Mouse (Mus musculus) ES-E14 (cell line): ENCODE data around the gene Serp1. TPM values are rescaled to one million over a fixed set of nuclear protein-coding genes. Genes with fewer than 3 reads are reported as not detected.

Experiments
- DNase-seq: peaks from one replicate; pipeline ENCODE4 v3.0.0-alpha.2; 2013; ENCODE audit warnings: low read depth, low spot score
- H3K27ac ChIP-seq: 2 replicates; pipeline ENCODE4 v1.5.1; 2012; ENCODE audit warnings: low read depth, mild to moderate bottlenecking, low read length, moderate library complexity, mixed read lengths; ENCODE audit not compliant: poor library complexity, insufficient read depth, severe bottlenecking
- H3K36me3 ChIP-seq: 2 replicates; pipeline ENCODE4 v1.6.1; 2012; ENCODE audit warnings: mild to moderate bottlenecking, low read length, moderate library complexity, mixed read lengths; ENCODE audit not compliant: control insufficient read depth, poor library complexity, insufficient read depth, severe bottlenecking
- H3K4me1 ChIP-seq, 2 experiments: fragments of 150-350 bp in 1 of 2; sonication (generic) in 1 of 2; 2 replicates each; pipeline ENCODE4 v1.6.1; 2012; ENCODE audit warnings: low read length in 2 of 2, mild to moderate bottlenecking in 1 of 2, mixed read lengths in 1 of 2; ENCODE audit not compliant: control insufficient read depth in 2 of 2, insufficient read depth in 2 of 2, poor library complexity in 1 of 2
- H3K4me3 ChIP-seq, 2 experiments: fragments of 150-350 bp in 1 of 2; sonication (generic) in 1 of 2; 2 replicates each; pipeline ENCODE4 v1.5.1; 2012; ENCODE audit warnings: low read length in 2 of 2, low read depth in 1 of 2, mild to moderate bottlenecking in 1 of 2, mixed read lengths in 1 of 2; ENCODE audit not compliant: insufficient read depth in 1 of 2, poor library complexity in 1 of 2, severe bottlenecking in 1 of 2
- H3K9ac ChIP-seq: 2 replicates; pipeline ENCODE4 v1.6.1; 2012; ENCODE audit warnings: low read depth, mild to moderate bottlenecking, low read length, mixed read lengths; ENCODE audit not compliant: poor library complexity, insufficient read depth, severe bottlenecking
- H3K9me3 ChIP-seq: fragments of 150-350 bp; sonication (generic); 2 replicates; pipeline ENCODE4 v1.6.1; 2012; ENCODE audit warnings: low read depth, mild to moderate bottlenecking, low read length; ENCODE audit not compliant: control insufficient read depth, insufficient read depth
- CHD2 ChIP-seq: IDR thresholded peaks from 2 replicates; pipeline ENCODE4 v1.6.1; 2014; ENCODE audit warnings: mild to moderate bottlenecking, low read depth, low read length, inconsistent platforms
- HCFC1 ChIP-seq: IDR thresholded peaks from 2 replicates; pipeline ENCODE4 v1.6.1; 2012; ENCODE audit warnings: low read length, inconsistent platforms, borderline replicate concordance; ENCODE audit not compliant: insufficient read depth
- MAFK ChIP-seq: IDR thresholded peaks from 2 replicates; pipeline ENCODE4 v1.6.1; 2014; ENCODE audit warnings: mild to moderate bottlenecking, low read depth, low read length, inconsistent platforms; ENCODE audit not compliant: insufficient read depth
- ZC3H11A ChIP-seq: IDR thresholded peaks from 2 replicates; pipeline ENCODE4 v1.6.1; 2012; ENCODE audit warnings: low read depth, mild to moderate bottlenecking, inconsistent platforms, low read length, borderline replicate concordance
- ZNF384 ChIP-seq: IDR thresholded peaks from 2 replicates; pipeline ENCODE4 v1.6.1; 2012; ENCODE audit warnings: low read depth, low read length, inconsistent platforms
- in situ Hi-C, 2 experiments: fragments of 600-800 bp; cut with MboI; formaldehyde crosslinking; loops; one replicate each; pipeline ENCODE4 v1.15.1; 2025; ENCODE audit warnings: low sequenced_read_pairs in 2 of 2, inconsistent platforms in 1 of 2; ENCODE audit not compliant: unreplicated experiment in 2 of 2
- total RNA-seq: library from RNA; depleted of rRNA; stranded (reverse); fragments of 300-350 nt; gene quantifications from 2 replicates; pipeline ENCODE4 v1.2.3, GENCODE M21; 2012

Gene Serp1
- total RNA-seq, 1 experiment = 41.8 TPM

- DNase-seq = no peak
- in situ Hi-C loops = no loop called here
- Histone ChIP-seq H3K27ac (no peak overlapping the region), H3K9me3 (no peaks in the 10 kb centered on the region), H3K4me1 (peaks cover 0 to 6% of the 10 kb centered on the region in 2 experiments; a peak in 3 of 4 replicates), H3K4me3 (no peak overlapping the region), H3K36me3 (peaks cover 8% of the 10 kb centered on the region), H3K9ac (no peak overlapping the region)
- TF ChIP-seq ZC3H11A (no peak), ZNF384 (no peak), CHD2 (no peak), HCFC1 (no peak), MAFK (no peak)
Measured at GRCm38 (mm10) chr3:58523386-58523785, 2.3 kb downstream of the Serp1 start.

- in situ Hi-C loops = no loop called here
- Histone ChIP-seq H3K9ac (no peak overlapping the region), H3K4me3 (no peak overlapping the region), H3K36me3 (peaks cover 8% of the 10 kb centered on the region), H3K27ac (no peak overlapping the region), H3K4me1 (peaks cover 0 to 4% of the 10 kb centered on the region in 2 experiments; a peak in 2 of 4 replicates), H3K9me3 (no peaks in the 10 kb centered on the region)
- no peak for TF ChIP-seq ZNF384
- no peak for TF ChIP-seq CHD2
- no peak for TF ChIP-seq MAFK
- TF ChIP-seq ZC3H11A = no peak
- no peak for TF ChIP-seq HCFC1
- no peak for DNase-seq
Measured at GRCm38 (mm10) chr3:58521361-58521760, 4.3 kb downstream of the Serp1 start.

GRCm38 (mm10) chr3:58520286-58520685, 5.4 kb downstream of the Serp1 start:
- TF ChIP-seq CHD2 = no peak
- in situ Hi-C loops = no loop called here
- Histone ChIP-seq H3K9ac (no peak overlapping the region), H3K36me3 (peaks cover 8% of the 10 kb centered on the region), H3K27ac (no peak overlapping the region), H3K4me3 (no peak overlapping the region), H3K9me3 (no peaks in the 10 kb centered on the region), H3K4me1 (peaks cover 0 to 4% of the 10 kb centered on the region in 2 experiments; a peak in 2 of 4 replicates)
- no peak for DNase-seq

- Histone ChIP-seq H3K36me3 (peaks cover 8% of the 10 kb centered on the region), H3K4me3 (no peak overlapping the region), H3K9ac (no peak overlapping the region), H3K27ac (no peak overlapping the region), H3K4me1 (peaks cover 0 to 4% of the 10 kb centered on the region in 2 experiments; a peak in 2 of 4 replicates), H3K9me3 (no peaks in the 10 kb centered on the region)
- TF ChIP-seq MAFK (no peak), CHD2 (no peak), ZC3H11A (no peak), HCFC1 (no peak)
- in situ Hi-C loops = no loop called here
- DNase-seq = no peak
Measured at GRCm38 (mm10) chr3:58519536-58519935, 6.2 kb downstream of the Serp1 start.

GRCm38 (mm10) chr3:58518962-58519361, 6.7 kb downstream of the Serp1 start:
- no peak overlapping the region for H3K4me3 ChIP-seq
- no peaks in the 10 kb centered on the region for H3K9me3 ChIP-seq
- H3K36me3 ChIP-seq = peaks cover 8% of the 10 kb centered on the region
- no peak overlapping the region for H3K27ac ChIP-seq
- DNase-seq = no peak
- TF ChIP-seq ZNF384 (no peak), ZC3H11A (no peak), MAFK (no peak), HCFC1 (no peak), CHD2 (no peak)
- H3K9ac ChIP-seq = no peak overlapping the region
- H3K4me1 ChIP-seq = no peaks in the 10 kb centered on the region; a peak in 1 of 4 replicates
- in situ Hi-C loops = no loop called here
